Mouse (Mus musculus): ENCODE measurements around the gene Kbtbd13.

GRCm38 (mm10) chr9:65347112-65347850 is 44.2 kb downstream of the Kbtbd13 start:
- no peak for TF ChIP-seq EP300 (optimal IDR thresholded peaks at IDR 0.05)
- no peak for TF ChIP-seq CTCF (IDR thresholded peaks at IDR 0.05; ENCODE audit: low read depth)
